Mouse (Mus musculus) heart, embryonic 10.5 days (tissue): ENCODE data around the gene Ncor2. TPM values are rescaled to one million over a fixed set of nuclear protein-coding genes. Genes with fewer than 3 reads are reported as not detected.

Experiments used
- DNase-seq: peaks from one replicate; pipeline ENCODE4 v3.0.0-alpha.2; 2017; ENCODE audit warnings: low spot score
- H3K27ac ChIP-seq: fragments of 300-500 bp; sonication (generic); 2 replicates; pipeline ENCODE4 v1.5.1; 2016; ENCODE audit warnings: mild to moderate bottlenecking
- H3K27me3 ChIP-seq: fragments of 300-500 bp; sonication (generic); 2 replicates; pipeline ENCODE4 v1.6.1; 2016; ENCODE audit warnings: mild to moderate bottlenecking; ENCODE audit not compliant: poor library complexity, insufficient read depth, severe bottlenecking
- H3K36me3 ChIP-seq: fragments of 300-500 bp; sonication (generic); 2 replicates; pipeline ENCODE4 v1.6.1; 2016; ENCODE audit warnings: mild to moderate bottlenecking, moderate library complexity
- H3K4me1 ChIP-seq: fragments of 300-500 bp; sonication (generic); 2 replicates; pipeline ENCODE4 v1.6.1; 2016; ENCODE audit warnings: mild to moderate bottlenecking
- H3K4me3 ChIP-seq: fragments of 300-500 bp; sonication (generic); 2 replicates; pipeline ENCODE4 v1.5.1; 2016; ENCODE audit warnings: mild to moderate bottlenecking, moderate library complexity
- H3K9me3 ChIP-seq: fragments of 300-500 bp; sonication (generic); 2 replicates; pipeline ENCODE4 v1.6.1; 2016; ENCODE audit warnings: mild to moderate bottlenecking, moderate library complexity
- WGBS: fragments of 180-500 bp; shearing (Covaris S2); methylation state at CpG from one replicate; pipeline ENCODE4 v1.1.7; 2016; 5-methylcytosine and 5-hydroxymethylcytosine counted together
- polyA plus RNA-seq: library from polyadenylated mRNA; unstranded; fragments of >200 nt; fragmentation: Nextera tagmentation; extraction: Ambion mirVana; gene quantifications from 2 replicates; pipeline ENCODE4 v1.2.1, GENCODE M21; 2016

Ncor2 gene
- polyA plus RNA-seq, 1 experiment from 2014 or later = 23.3 TPM

DNA sequence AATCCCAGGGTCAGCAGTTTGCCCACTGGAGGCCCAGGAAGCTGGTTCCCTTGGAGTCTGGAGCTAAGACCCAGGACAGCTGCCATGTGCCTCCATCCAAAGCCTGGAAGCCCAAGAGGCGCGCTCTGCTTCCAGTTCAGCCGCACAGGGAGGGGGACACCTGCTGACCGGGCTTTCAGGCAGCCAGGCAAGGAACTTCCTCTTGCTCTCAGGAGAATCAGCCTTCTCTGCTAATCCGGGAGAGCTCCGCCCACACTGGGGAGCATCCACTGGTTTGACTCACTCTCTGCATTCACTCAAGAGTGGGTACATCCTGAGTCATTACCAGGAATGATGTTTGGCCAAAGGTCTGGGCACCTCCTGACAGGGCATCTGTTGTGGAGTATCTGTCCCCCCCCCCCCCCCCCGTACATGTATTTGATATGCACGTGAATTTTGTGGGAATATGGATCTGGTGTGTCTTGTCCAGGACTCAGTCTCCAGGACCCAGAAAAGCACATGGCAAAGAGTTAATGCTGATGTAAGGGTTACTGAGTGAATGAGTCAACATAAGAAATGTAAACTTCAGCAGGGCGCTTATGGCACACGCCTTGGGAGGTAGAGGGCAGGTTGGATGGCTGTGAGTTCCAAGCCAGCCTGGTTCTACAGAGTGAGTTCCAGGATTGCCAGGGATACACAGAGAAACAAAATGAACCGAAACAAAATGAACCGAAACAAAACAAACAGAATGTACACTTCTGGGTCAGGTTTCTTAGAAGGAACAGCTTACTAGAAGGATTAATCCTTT, 10.0 kb upstream of the Ncor2 start:
- no peak overlapping the region for H3K27ac ChIP-seq
- no peaks in the 10 kb centered on the region for H3K36me3 ChIP-seq
- H3K27me3 ChIP-seq = peaks cover 22% of the 10 kb centered on the region; the same call in 1 of the 2 replicates
- no peaks in the 10 kb centered on the region for H3K9me3 ChIP-seq
- H3K4me1 ChIP-seq = peaks cover 27% of the 10 kb centered on the region
- no peak for DNase-seq
- H3K4me3 ChIP-seq = no peak overlapping the region
- 32% methylated on average over 12 of the region's 12 CpGs for WGBS

DNA sequence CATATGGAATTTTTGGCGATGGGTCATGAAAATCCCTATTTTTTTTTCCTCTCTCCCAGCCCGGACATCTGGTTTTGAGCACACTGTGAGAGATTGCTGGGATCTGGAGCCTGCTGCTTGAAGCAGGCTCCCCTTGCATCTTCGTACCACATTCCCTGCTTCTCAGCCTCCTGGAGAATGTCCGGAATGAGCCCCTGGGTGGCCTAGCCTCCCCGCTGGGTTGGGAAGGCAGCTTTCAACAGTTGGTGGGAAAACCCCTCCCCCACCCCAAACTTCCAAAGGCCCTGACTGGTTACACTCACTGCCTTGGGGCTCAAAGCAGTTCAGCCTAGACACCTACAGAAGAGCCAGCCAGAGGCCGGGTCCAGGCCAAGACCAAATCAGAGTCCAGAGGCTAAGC, 5.8 kb upstream of the Ncor2 start:
- Histone ChIP-seq H3K4me1 (peaks cover 38% of the 10 kb centered on the region), H3K27ac (peak overlapping the region; percentile 37; the same call in 1 of the 2 replicates), H3K36me3 (no peaks in the 10 kb centered on the region), H3K4me3 (no peak overlapping the region), H3K27me3 (peaks cover 14% of the 10 kb centered on the region; the same call in 1 of the 2 replicates), H3K9me3 (no peaks in the 10 kb centered on the region)
- 8% methylated on average over 6 of the region's 6 CpGs for WGBS
- no peak for DNase-seq

DNA sequence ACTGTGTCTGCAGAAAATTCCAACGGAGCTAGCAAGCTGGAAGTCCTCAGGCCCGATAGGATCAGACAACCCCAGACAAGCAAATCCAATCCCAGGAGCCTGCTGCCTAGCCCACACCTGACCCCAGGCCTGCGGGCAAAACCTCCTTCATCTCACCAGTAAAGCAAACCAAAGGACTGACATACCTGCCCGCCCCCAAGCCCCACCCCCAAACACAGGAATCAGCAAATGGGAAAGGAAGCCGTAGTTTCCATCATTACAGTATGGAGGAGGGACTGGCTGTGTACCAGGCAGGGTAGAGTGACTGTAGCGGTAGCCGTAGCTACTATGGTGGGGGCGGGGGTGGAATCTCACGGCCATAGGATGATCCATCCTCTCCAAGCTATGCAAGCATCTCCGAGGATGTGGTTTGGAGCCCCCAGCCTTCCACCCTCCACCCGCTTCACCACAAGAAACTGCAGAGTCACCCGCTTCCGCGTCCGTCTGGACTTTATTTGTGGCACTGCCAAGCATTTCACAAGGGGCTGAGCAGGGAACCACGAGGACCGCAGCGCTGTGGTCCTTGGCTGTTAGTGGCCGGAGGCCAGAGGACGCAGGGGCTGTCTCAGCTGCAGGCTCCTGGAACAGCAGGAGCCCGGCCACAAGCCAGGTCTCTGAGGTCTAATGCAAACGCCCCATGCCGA, 4.4 kb upstream of the Ncor2 start:
- Histone ChIP-seq H3K9me3 (no peaks in the 10 kb centered on the region), H3K36me3 (no peaks in the 10 kb centered on the region), H3K27ac (peak overlapping the region; percentile 65), H3K4me1 (peaks cover 37% of the 10 kb centered on the region), H3K27me3 (peaks cover 14% of the 10 kb centered on the region; the same call in 1 of the 2 replicates), H3K4me3 (peak overlapping the region; percentile 31)
- 20% methylated on average over 23 of the region's 23 CpGs for WGBS
- no peak for DNase-seq

DNA sequence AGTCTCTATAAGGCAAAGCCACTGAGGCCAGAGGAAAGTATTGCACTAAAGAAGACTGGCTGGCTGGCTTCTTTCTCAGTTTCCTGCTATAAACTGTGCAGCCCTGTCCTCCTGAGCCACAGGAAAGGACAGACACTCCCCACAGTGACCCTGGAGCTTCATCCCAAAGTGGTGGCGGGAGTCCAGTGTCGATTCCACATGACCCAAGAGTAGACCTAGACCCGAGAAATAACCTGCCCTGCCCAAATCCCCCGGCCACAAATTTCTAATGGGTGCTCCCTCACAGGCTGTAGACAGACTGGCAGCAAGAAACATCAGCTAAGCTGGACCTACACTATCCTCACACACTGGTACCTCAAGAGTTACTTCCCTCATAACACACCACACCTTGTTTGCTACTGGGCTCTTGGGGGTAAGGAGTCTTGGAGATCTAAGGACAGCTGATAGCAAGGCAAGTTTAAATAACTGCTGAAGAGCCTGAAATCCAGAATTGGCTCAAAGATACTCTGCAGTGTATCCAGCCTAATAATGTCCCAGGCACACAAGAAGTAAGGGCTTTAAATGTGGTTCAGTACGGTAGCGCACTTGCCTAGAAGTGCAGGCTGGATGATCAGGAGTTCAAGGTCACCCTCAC, 1.7 kb upstream of the Ncor2 start:
- WGBS = 83% methylated on average over 6 of the region's 6 CpGs
- no peak for DNase-seq
- Histone ChIP-seq H3K27me3 (peaks cover 12% of the 10 kb centered on the region; the same call in 1 of the 2 replicates), H3K9me3 (no peaks in the 10 kb centered on the region), H3K4me1 (peaks cover 59% of the 10 kb centered on the region), H3K36me3 (no peaks in the 10 kb centered on the region), H3K27ac (no peak overlapping the region), H3K4me3 (no peak overlapping the region)

DNA sequence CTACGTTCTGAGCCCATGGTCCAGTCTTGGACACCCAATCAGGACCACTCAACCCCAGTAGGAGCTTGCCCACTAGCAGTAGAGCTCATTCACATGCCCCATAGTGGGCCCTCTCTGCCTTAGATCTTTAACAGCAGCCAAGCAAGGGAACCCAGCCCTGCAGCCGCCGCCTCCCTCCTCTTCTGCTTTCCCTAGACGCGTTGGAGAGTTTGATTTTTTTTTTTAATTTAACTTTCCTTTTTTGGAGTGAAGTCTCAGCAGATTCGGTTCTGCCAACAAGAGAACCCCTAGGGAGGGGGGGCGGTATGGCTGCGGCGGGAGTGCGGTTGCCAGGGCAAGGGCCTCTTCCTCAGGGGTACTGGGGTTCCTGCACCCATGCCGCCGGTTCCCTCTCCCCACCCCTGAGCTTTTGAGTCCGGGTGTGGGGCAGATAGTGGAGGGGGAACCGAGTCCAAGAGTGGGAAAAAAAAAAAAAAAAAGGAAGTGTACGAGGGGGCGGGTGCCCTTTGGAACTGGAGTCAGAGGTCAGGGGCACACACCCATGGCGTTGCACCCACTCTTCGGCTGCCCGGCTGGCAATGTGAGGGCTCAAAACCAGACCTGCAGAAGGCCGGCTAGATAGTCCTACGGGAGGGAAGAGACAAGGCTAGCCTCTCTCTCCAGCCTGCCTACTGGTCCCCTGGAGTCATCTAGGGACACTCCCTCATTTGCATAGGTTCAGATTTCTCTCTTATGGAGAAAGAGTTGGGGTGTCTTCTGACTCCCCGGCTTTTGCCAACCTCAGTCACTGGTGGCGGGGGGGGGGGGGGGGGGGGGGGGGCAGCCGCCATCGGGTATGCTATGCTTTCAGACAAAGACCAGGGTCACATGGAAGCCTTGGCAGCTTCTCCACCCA, 963 bp upstream of the Ncor2 start:
- Histone ChIP-seq H3K27me3 (peaks cover 7% of the 10 kb centered on the region; the same call in 1 of the 2 replicates), H3K27ac (peak overlapping the region; percentile 93), H3K4me1 (peaks cover 59% of the 10 kb centered on the region), H3K4me3 (peak overlapping the region; percentile 90), H3K36me3 (no peaks in the 10 kb centered on the region), H3K9me3 (no peaks in the 10 kb centered on the region)
- no peak for DNase-seq
- 6% methylated on average over 23 of the region's 25 CpGs for WGBS

DNA sequence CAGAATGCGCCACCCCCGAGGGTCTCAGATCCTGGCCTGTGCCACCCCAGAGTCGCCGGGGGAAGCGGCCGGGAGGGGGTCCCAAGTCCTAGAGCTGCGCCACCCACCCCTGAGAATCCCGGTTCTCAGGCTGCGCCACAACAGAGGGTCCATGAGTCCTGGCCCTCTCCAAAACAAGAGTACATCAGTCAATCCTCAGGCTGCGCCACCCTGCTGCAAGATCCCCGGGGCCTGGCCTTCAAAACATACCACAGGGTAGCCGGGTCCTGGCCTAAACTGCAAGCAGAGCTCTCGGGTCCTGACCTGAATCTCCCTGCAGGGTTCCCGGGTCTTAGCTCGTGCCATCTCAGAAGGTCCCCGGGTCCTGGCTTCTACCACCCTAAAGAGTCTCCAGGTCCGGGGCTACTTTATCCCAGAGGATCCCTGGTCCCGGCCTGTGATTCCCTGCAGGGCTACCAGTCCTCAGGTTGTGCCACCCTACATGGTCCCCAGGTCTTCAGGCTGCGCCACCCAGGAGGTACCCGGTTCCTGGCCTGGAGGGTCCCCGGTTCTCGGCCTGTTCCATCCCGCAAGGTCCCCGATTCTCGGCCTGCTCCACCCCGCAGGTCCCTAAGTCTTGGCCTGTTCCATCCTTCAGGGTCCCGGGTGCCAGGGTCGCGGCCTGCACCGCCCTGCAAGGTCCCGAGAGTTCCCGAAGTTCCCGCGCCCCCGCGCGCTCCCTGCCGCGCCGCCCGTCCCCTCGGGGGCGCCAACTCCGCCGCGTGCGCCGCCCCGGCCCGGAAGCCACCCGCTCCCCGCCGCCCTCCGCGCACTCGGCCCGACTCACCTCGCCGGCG, 630 bp downstream of the Ncor2 start:
- WGBS = under 1% methylated on average over 57 of the region's 60 CpGs
- H3K27me3 ChIP-seq = 0 out of 2 replicates have a peak, but pooled peaks cover 3% of the 10 kb centered on the region
- H3K9me3 ChIP-seq = no peaks in the 10 kb centered on the region
- DNase-seq = peak; percentile 89
- H3K36me3 ChIP-seq = no peaks in the 10 kb centered on the region
- H3K4me1 ChIP-seq = peaks cover 59% of the 10 kb centered on the region
- peak overlapping the region; percentile 90 for H3K4me3 ChIP-seq
- peak overlapping the region; percentile 93 for H3K27ac ChIP-seq

DNA sequence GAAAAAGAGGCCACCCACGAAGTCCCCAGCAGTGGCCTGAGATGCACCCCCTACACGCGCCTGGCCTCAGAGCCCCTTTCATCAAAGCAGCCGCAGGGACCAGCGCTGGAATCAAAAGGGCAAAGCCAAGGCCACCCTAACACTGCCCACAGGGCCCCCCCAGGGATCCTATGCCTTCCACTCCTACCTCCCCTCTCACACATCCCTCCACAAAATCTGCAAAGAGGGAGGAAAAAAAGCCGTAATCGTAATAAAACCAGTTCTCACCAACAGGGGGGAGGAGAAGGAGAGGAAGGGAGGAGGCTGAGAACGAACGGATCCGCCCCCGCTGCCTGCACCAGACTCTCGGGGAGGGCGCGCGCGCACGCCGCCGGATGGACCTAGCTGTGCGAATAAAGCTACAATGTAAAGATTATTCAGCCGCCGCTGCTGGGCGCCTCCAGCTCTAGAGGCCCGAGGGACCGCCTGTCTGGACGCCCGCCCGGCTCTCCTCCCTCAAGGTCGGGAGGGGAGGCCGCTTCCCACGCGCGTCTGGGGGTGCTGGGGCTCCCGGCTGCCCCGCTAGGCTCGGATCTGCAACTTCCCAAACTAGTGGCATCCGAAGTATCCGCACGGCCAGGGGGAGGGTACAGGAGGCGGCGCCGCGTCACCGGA, 1.4 kb downstream of the Ncor2 start:
- Histone ChIP-seq H3K27me3 (no peaks in the 10 kb centered on the region), H3K9me3 (no peaks in the 10 kb centered on the region), H3K4me1 (peaks cover 65% of the 10 kb centered on the region), H3K4me3 (peak overlapping the region; percentile 90), H3K27ac (peak overlapping the region; percentile 93), H3K36me3 (no peaks in the 10 kb centered on the region)
- DNase-seq = peak; percentile 88
- WGBS = under 1% methylated on average over 43 of the region's 44 CpGs

DNA sequence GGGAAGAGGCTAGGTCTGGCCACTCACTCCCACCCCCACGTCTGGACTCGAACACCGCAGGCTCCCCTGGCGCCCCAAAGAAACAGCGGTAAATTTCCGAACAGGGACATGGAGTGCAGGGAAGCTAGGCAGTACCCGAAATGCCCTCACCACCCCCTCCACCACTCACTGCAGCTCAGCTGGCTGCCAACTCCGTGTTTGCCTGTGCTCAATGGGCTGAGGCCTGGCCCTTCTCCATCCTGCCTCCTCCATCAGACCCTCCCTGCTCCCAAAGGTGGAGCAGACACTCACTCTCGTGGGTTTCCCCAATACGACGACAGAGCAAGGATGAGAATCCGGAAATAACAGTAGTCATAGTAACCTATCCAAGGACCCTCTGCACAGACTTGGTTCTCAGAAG, 2.2 kb downstream of the Ncor2 start:
- 23% methylated on average over 12 of the region's 12 CpGs for WGBS

DNA sequence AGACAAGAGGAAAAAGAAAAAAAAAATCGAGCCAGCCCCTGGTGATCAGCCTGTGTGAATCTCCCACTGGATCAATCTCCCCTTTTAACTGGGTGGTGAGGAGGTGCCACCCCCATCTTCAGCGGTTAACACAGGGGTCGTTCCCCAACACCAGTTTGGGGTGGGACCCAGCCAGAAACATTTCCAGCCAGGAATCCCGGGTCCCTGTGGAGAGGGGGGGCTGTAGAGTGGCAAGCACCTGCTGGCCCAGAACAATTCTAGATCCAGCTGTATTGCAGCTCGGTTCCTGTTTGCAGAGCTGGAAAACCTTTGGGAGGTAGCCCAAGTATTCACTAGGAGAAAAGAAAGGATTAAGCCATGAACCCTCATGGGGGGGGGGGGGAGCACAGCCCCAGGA, 2.7 kb downstream of the Ncor2 start:
- Histone ChIP-seq H3K4me3 (peak overlapping the region; percentile 90), H3K27ac (peak overlapping the region; percentile 19; the same call in 1 of the 2 replicates), H3K27me3 (no peaks in the 10 kb centered on the region), H3K36me3 (no peaks in the 10 kb centered on the region), H3K9me3 (no peaks in the 10 kb centered on the region), H3K4me1 (peaks cover 77% of the 10 kb centered on the region)
- no peak for DNase-seq
- 50% methylated on average over 5 of the region's 5 CpGs for WGBS

More for the DNA sequence above, 2.2 kb downstream of the Ncor2 start:
- DNase-seq = no peak
- Histone ChIP-seq H3K4me3 (peak overlapping the region; percentile 90), H3K9me3 (no peaks in the 10 kb centered on the region), H3K36me3 (no peaks in the 10 kb centered on the region), H3K27ac (peak overlapping the region; percentile 93), H3K27me3 (no peaks in the 10 kb centered on the region), H3K4me1 (peaks cover 72% of the 10 kb centered on the region)

DNA sequence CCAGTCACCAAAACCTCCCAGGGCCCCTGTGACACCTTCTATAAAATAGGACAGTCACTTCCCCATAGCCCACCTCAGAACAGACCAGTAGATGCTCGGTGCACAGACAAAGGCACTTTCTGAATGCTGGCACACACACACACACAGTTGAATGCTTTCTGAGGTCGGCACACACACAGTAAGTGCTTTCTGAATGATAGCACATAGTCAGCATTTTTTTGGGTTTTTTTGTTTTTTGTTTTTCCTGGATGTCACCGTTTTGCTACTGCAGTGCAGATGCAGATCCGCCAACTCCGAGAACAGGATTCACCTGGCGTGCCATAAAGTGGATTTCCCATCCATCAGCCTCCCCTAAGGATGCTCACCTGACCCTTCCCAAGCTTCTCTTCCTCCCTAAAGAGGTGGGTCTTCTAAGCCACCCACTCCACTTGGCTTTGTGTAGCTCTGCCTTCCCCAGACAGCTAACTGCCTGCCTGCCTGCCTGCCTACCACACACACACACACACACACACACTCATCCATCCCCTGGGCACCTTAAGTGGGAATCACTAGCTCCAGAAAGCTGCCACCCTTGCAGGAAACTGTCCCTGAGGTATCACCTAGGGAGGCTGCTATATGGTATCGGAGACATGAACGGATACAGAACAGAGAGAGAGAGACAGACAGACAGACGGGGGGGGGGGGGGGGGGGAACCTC, 3.2 kb downstream of the Ncor2 start:
- 76% methylated on average over 7 of the region's 9 CpGs for WGBS
- Histone ChIP-seq H3K36me3 (no peaks in the 10 kb centered on the region), H3K4me3 (no peak overlapping the region), H3K9me3 (no peaks in the 10 kb centered on the region), H3K27ac (0 out of 2 replicates have a peak overlapping the region, but pooled peaks have one; percentile 0), H3K27me3 (no peaks in the 10 kb centered on the region), H3K4me1 (peaks cover 83% of the 10 kb centered on the region)
- DNase-seq = no peak
